Mouse (Mus musculus) embryonic fibroblast, embryonic 13.5 days (primary cell): ENCODE results near the gene Pou2f3.

Experiments used
- CTCF ChIP-seq: IDR thresholded peaks from 2 replicates; pipeline ENCODE4 v1.5.1; 2011; ENCODE audit warnings: mild to moderate bottlenecking, control low read depth, low read length, moderate library complexity, borderline replicate concordance; ENCODE audit not compliant: insufficient read depth
- POLR2A ChIP-seq: IDR thresholded peaks from 2 replicates; pipeline ENCODE4 v1.6.1; 2011; ENCODE audit warnings: low read depth, mild to moderate bottlenecking, control low read depth, low read length, moderate library complexity

GRCm38 (mm10) chr9:43205343-43206021 is 4.7 kb downstream of the Pou2f3 start:
- TF ChIP-seq CTCF (no peak), POLR2A (no peak)
